Mouse (Mus musculus): ENCODE measurements around the gene Spns3.
"Not testable (repeated sequence)": the region's sequence is repeated elsewhere in the genome, so short reads cannot be mapped to it uniquely, and the experiment has no call there.

Gene Spns3

DNA sequence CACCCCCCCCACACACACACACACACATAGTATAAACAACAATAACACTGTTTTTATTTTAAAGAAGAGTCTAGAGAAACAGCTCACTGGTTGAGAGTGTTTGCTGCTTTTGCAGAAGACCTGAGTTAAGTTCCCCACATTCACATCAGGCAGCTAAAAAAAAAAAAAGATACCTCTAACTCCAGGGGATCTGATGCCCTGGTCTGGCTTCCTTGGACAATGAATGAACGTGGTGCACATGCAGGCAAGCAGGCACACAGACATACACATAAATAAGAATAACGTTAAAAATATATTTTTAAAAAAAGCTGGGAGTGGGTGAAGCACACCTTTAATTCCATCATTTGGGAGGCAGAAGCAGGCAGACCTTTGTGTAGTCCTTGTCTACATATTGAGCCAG is 6.6 kb upstream of the Spns3 start:
- DNase-seq = no peak

DNA sequence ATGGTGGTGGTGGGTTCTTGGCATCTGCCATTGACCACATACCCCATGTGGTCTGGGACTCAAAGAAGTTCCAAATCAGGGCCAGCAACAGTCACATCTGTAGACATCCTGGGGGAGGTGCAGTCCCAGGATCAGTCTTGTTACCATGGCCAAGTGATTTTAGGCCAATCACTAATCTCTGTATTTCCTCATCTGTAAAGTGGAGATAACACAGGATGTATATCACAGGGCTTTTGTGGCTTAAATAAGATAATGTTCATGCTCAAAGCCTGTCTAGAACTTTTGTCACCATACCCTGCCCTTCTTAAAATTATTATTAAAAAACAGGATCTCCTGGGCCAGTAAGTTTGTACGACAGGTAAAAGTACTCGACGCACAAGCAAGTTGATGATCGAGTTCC is 6.2 kb upstream of the Spns3 start:
- no peak for DNase-seq

DNA sequence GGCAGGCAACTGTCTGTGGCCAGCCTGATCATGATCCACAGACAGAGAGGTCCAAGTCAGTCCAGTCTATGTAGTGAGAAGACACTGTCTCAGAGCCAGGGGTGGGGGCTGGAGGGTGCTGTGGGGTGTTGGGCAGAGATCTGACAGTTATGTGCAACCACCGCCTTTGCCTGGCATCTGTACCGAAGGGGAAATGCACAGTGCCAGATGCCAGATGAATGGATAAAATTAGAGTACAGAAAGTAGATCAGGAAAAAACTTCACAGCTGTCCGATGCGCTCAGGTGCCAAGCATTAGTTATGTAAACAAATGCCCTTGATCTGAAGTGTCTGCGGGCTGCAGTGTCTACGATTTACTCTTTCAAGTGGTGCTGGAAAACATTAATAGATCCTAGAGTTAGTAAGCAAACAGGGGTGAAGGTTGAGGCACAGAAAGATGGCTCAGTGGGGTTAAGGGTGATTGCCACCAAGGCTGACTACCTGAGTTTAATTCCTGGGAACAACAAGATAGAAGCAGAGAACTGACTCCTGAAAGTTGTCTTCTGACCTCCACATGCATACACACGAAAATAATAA is 1.3 kb upstream of the Spns3 start:
- DNase-seq = no peak

DNA sequence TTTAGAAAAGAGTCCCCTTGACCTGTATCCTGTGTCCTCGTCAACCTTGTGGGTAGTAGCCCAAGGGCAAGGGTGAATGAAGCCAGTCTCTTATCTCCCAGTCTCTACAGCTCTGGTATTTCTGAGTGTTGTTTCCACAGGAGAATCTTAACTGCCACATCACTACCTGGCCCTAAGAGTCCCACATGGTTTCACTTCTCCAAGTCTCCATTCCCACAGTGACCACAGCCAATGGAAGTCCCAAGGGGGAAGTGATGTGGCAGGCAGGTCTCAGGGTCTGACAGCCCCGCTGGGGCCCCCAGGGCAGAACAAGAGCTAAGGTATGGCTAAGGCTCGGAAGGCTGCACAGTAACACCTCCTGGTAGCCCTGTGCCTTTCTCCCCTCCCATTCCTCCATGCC is 3.1 kb downstream of the Spns3 start:
- DNase-seq = no peak

DNA sequence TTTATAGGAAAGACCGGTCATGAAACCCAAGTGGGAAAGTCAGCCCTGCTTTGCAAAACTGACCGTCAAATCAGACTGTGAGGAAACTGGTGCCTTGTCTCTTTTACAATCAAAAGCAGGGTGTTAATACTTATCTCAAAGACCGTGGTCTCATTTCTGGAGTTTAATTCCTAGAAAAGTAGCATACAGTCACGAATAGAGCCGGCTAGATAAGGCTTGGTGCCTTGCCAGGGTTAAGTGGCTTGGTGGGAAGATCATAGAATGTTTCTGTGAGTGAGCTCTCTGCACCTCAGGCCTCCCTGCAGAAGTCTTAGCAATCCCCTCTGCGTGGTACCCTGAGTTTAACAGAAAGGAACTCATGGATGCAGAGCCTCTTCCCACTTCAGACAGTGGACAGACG is 5.6 kb downstream of the Spns3 start:
- no peak for DNase-seq

DNA sequence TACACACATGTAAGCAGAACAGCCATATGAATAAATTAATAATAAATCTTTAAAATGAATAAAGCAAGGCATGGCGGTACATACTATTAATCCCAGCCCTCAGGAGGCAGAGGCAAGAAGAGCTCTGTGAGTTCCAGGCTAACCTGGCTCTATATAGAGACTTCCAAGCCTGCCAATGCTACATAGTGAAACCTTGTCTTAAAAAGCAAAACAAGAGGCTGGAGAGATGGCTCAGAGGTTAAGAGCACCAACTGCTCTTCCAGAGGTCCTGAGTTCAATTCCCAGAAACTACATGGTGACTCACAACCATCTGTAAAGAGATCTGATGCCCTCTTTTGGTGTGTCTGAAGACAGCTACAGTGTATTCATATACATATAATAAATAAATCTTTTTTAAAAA is 6.6 kb downstream of the Spns3 start:
- DNase-seq = not testable (repeated sequence)

DNA sequence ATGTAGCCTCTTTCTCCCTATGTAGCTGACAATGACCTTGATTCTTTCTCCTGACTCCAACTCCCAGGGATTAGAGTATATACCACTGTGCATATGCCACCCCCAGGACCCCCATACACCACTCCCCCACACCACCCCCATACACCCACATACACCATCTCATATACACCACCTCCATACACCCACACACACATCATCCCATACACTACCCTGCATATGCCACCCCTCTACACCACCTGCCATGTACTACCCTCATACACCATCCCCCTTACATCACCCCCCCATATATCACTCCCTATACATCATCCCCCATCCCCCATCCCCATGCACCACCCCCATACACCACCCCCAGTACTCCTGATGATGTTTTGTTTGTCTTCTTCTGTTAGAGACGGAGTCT is 7.7 kb downstream of the Spns3 start:
- no peak for DNase-seq

DNA sequence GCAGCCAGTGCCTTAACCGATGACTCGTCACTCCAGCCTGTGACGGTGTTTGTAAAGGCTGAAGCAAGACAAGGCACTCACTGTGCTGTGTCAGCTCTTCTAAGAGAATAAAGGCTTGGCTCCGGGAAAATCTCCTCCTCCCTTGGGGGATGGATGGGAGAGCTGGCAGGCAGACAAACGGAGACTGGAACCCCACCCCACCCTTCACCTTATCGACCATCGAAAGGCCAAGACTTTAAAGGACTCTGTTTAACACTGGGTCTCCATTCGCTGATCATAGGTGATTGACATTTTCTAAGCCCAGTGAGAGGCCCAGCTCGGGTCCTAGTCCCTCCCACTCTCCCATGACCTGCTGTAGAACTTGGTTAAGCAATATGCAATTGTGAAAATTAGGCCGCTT is 8.4 kb downstream of the Spns3 start:
- DNase-seq = no peak

DNA sequence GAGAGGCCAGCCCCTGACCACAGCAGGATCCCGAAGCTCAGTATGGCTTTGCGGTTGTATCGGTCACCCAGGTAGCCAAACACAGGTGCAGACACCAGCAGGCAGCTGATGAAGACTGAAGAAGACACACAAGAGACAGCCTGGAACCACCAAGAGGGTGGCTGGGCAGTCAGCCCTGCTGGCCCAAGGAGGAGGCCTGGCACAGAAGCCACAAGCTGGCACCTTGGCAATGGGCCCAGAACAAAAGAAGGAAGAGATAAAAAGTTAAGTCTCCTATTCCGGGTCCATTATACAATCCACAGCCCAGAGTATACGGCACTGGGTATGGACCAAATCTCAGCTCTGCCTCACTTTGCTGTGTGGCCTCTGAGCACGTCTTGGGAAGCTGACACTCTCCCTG is 9.9 kb downstream of the Spns3 start:
- peak; percentile 50 for DNase-seq

DNA sequence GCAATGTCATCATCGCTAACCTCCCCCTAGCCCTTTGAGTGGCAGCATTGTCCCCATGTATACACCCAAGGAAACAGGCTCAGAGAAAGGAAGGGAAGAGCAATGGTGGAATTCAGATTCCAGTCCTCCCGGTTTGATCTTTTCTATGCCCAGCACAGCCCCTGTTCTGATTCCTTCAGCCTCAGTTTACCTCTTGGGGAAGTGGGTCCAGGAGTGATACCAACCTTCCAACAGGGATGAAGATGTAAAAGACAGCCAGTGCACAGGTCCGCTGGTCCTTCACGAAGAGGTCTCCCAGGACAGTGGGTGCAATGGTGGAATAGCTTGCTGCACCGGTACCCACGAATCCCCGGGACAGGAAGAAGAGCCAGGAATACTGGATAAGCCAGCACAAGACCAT is 11.5 kb downstream of the Spns3 start:
- no peak for DNase-seq

DNA sequence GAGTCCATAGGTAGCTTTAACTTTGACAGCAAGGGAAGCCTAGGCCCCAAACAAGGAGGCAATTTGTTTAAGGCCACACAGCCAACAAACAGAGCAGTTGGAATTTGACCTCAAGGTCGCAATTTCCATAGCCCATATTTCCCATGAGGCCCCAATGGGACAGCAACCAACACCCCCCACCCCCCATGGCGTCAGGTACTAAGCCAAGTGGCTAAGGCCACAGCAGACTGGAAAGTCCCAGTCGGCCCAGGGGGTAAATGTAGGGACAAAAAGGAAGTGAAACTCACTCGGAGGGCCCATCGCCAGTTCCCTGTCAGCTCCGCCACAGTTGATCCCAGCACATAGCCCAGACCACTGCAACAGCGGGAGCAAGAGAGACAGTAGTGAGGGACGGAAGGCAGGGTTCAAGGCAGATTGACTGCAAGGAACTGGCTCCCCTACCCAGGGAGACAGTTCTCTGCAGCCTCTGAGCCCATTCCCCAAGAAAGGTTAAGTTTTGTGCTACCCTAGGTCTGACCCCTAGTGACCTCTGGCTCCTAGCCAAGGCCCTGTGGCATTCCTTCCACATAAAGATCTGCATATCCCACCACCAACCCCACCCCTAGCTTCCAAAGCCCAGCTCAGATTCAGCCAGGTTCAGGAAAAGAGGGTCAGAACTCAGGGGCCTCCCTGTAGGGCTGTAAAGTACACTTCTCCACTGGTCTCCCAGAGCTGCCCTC is 12.1 kb downstream of the Spns3 start:
- DNase-seq = no peak

DNA sequence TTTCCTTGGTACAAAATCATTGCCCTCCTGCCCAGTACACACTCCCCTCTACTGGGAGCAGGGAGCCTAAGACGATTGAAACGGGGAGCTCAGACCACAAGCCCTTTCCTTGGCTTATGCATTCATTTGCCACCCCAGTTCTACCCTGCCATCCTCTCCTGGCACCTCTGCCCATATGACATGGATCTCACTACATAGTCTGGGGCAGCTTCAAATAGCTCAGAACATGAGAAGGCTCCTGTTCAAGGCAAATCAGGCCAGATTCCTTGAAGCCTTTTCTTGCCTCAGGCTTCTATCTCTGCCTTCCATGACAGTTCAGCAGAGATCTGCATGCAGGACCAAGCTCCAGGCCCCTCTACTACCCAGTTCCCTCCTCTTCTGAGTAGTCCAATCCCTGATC is 12.8 kb downstream of the Spns3 start:
- DNase-seq = no peak

DNA sequence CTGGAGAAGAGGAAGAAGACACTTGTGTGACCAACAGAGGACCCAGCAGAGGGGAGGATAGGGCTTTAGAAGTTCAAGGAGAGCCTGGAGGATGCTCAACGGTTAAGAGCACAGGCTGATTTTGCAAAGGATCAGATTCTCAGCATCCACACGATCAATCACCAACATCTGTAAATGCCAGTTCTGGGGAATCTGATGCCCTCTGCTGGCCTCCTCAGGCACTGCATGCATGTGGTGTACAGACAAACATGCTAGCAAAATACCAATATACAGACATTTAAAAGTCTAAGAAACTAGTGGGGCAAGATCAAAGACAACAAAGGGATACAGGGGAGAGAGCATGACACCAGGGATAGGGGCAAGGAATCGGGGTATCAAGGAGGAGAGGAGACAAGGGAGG is 14.8 kb downstream of the Spns3 start:
- no peak for DNase-seq

DNA sequence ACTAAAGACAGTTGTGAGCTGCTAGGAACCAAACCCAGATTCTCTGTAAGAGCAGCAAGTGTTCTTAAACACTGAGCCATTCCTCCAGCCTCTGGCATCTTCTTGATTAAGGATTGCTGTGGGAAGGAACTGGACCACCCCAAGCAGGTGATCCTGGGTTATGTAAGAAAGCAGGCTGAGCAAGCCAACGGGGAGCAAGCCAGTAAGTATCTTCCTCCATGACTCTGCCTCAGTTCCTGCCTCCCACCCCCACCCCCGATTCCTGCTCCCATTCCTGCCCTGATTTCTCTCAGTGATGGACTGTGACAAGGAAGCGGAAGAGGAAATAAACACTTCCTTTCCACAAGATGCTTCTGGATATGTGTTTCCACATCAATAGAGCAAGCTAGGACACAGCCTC is 17.4 kb downstream of the Spns3 start:
- DNase-seq = no peak

DNA sequence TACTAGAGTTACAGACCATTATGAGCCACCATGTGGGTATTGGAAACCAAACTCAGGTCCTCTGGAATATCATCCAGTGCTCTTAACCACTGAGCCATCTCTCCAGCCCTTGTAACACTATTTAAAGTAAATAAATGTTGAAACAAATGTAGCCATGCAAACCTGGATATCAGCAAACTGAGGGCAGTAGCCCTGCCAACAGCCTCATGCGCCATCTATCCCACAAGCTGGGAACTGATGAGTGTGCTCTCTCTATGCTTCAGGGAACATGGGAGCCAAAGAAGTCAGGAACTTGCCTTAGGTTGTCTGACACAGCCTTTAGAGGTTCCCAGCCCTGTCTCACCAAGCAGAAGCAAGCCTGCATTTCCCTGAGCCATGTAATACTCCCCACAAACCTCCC is 18.7 kb downstream of the Spns3 start:
- no peak for DNase-seq

DNA sequence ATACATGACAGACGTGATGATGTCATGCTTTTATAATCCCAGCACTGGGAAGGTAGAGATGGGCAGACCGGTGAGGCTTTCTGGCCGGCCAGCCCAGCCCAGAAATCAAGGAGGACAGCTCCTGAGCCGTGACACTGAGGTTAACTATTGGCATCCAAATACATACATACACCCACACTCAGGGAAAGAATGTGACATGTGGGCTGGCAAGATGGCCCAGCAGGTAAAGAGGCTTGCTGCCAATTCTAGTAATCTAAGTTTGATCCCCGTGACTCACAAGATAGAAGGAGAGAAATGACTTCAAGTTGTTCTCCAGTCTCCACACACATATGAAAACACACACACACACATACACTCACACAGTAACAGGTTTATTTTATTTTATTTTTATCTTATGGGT is 19.2 kb downstream of the Spns3 start:
- no peak for DNase-seq

DNA sequence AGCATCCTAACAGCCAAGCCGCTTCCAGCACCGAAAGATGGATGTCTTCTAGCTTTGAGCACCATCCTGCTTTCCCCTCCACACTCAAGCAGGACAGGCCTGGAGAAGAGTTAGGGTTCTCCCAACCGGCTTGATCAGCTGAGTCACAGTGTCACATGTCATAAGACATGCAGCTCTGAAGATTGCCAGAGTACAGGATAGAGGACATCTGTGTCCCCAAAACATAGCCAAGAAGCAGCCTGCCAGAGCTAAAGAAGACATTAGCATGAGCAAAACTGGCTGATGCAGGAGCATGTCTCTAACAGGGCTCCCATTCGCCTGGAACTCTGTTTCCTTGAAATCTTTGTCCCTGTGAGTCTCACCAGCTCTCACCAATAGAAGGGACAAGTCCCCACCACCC is 24.1 kb downstream of the Spns3 start:
- no peak for DNase-seq

DNA sequence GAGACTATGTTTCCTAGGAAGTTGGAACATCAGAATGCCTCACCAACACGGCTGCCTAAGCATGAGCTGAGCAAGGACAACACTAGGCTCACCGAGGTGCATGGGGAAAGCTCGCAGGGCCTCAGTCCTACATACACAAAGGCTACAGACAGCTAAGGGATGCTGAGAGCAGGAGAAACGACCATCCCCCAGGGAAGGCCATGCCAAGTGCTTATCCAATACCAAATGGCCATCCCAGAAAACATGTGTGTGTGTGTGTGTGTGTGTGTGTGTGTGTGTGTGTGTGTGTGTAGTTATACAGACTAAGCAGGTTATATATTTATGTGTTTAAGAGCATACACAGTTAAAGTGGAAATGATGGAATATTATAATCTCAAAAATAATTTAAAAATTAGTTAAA is 26.6 kb downstream of the Spns3 start:
- no peak for DNase-seq

DNA sequence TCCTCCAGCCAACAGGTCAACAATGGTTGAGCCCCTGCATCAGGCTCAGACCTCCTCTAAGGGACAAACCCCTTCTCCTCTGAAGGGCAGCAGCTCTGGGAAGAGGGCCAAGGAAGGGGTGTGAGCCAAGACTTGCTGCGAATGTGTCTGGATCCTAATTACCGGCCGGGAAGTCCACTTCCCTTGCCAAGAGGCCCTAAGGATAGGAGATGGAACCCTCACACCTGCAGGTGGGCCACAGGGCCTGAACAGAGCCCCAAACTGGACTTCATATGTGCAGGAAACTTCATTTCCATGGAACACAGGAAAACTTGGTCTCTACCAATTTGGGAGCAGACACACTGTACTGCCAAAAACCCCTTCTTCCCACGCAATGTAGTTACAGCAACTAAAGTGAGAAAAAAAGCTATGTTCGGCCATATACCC is 27.7 kb downstream of the Spns3 start:
- peak; percentile 16 for DNase-seq

DNA sequence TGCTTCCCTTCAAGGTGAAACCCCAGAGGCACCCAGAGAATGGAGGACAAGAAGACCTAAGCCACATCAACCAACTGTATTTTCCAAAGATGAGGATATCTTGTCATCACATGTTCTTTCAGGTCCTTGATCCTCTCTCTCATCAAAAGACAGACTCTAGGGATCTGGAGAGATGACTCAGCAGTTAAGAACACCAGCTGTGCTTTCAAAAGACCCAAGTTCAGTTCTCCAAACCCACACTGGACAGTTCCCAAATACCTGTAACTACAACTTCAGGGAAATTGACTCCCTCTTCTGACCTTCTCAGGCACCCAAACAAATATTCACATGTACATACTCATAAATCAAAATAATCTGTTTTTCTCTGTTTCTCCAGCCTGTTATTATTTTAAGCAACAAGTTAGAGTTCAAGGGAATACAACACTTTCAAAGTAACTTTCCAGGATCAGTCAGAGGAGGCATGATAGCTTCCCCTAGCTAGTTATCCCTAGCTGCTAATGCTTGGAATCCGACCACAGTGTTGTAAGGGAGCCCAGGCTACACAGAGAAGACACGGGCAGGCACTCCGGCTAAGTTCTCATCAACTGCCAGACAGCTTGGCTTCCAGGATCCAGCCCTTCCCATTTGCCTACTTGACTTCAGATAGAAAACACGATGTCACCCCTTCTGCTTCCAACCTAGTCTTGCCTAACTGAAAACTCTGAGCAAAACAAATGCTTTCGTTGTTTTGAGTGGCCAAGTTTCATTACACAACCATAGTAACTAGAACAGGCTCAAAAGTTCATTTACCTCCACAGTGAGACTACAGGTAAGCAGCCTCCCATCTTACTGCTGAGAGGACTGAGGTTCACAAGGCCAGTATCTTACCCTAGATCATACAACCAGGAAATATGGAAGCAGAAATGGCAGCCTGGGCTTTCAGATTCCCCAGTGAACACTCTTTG is 28.4 kb downstream of the Spns3 start:
- no peak for DNase-seq

DNA sequence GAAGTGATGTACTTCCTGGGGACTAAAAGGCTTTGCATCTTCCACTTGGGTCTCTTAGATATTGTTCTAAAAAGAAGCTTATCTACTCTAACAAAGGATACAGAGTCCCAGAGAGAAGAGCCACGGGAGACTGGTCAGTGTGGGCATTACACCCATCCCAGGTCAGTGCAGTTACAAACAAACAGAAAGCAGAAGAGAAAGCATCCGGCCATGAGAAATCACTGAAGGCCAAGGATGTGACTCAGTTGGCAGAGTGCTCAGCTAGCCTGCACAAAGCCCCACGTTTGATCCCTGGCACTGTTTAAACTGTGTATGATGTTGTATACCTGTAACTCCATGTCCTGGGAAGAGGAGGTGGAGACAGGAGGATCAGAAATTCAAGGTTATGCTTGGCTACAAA is 30.4 kb downstream of the Spns3 start:
- no peak for DNase-seq

DNA sequence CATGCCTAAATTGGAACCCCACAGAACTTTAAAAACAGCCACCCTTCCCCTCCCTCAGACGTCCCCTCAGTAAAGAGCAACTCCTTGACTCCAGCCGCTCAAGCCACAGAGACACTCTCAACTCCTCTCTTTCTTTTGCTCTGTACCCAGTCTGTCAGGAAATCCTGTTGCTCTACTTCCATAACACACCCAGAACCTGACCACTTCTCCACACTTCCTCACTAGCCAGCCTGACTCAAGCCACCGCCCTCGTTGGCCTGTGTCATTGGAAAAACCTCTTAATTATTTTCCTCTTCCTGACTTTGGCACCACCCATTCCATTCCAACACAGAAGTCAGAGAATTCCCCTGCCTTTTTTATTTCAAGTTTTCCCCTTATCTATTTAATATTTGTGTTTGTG is 31.1 kb downstream of the Spns3 start:
- no peak for DNase-seq

DNA sequence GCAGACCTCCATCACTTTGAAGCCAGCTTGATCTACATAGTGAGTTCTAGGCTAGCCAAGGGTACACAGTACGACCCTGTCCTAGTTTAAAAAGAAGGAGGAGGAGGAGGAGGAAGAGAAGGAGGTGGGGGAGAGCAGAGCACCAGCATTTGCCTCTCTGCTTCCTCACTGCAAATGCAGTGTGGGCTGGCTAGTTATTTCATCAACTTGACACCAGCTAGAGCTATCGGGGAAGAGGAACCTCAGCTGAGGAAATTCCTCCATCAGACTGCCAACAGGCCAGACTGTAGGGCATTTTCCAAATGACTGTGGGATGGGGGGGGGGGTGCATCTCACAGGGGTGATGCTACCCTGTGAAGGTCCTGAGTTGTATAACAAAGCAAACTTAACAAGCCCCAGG is 31.9 kb downstream of the Spns3 start:
- no peak for DNase-seq

DNA sequence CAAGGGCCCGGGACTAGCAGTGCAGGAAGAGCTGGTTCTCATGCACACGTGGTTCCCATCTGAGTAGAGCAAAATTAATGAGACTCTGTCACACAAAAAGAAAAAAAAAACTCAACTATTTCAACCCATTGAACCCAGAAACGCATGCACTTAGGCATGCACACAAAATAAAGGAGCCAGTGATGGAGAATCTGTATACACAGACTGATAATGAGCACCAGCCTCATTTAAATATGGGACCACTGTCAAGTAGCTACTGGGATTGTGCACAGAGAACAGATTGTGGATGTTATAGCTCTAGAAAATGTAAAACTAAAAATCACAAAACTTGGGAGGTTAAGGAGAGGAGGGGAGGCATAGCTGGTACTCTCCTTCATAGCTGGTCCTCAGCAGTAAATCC is 35.3 kb downstream of the Spns3 start:
- no peak for DNase-seq
